Mouse (Mus musculus) forebrain, embryonic 15.5 days (tissue): ENCODE measurements at regions not wholly inside any gene's neighbourhood (a gene's known extent, or its start where the extent isn't known, plus 50 kb on each side); places are given as distances from the start of the nearest gene placed in this dataset.

ENCODE experiments used
- ATAC-seq: fragments of 200-750 bp; cut with Nextera tagmentation; replicated peaks from 2 replicates; pipeline ENCODE4 v1.8.0; 2017; ENCODE audit warnings: mild to moderate bottlenecking, moderate TSS enrichment, moderate library complexity
- H3K27ac ChIP-seq: fragments of 300-500 bp; sonication (generic); replicated peaks from 2 replicates; pipeline ENCODE4 v1.5.1; 2015; ENCODE audit warnings: mild to moderate bottlenecking, inconsistent platforms
- H3K27me3 ChIP-seq: fragments of 300-500 bp; sonication (generic); 2 replicates; pipeline ENCODE4 v1.6.1; 2015; ENCODE audit warnings: inconsistent platforms
- H3K36me3 ChIP-seq: fragments of 300-500 bp; sonication (generic); 2 replicates; pipeline ENCODE4 v1.6.1; 2015; ENCODE audit warnings: mild to moderate bottlenecking, inconsistent platforms
- H3K4me1 ChIP-seq: fragments of 300-500 bp; sonication (generic); 2 replicates; pipeline ENCODE4 v1.6.1; 2015; ENCODE audit warnings: inconsistent platforms
- H3K4me2 ChIP-seq: fragments of 300-500 bp; sonication (generic); replicated peaks from 2 replicates; pipeline ENCODE4 v1.6.1; 2015; ENCODE audit warnings: mild to moderate bottlenecking, inconsistent platforms
- H3K4me3 ChIP-seq: fragments of 300-500 bp; sonication (generic); 2 replicates; pipeline ENCODE4 v1.5.1; 2015; ENCODE audit warnings: mild to moderate bottlenecking, inconsistent platforms
- H3K9ac ChIP-seq: fragments of 300-500 bp; sonication (generic); replicated peaks from 2 replicates; pipeline ENCODE4 v1.6.1; 2015; ENCODE audit warnings: mild to moderate bottlenecking, inconsistent platforms
- H3K9me3 ChIP-seq: fragments of 300-500 bp; sonication (generic); 2 replicates; pipeline ENCODE4 v1.6.1; 2016; ENCODE audit warnings: inconsistent platforms
- WGBS: fragments of 180-500 bp; shearing (Covaris S2); methylation state at CpG from one replicate; pipeline ENCODE4 v1.1.7; 2015; ENCODE audit warnings: mixed read lengths; 5-methylcytosine and 5-hydroxymethylcytosine counted together

DNA sequence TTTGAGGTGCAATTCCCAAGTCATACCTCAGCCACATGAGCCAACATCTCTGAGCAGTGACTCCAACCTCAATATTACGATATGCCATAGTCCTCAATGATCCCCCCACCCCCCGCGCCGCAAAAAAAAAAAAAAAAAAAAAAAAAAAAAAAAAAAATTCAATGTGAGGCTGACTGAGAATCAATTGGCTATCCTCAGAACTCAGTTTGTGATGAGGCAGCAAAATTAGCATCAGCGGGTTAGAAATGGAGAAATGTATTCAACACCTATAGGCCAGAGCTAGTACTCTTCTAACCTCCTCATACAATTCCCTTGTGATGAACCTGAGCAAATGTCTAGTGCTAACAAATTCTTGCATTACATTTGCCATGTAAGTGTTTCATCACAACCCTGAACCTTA lies 504.5 kb upstream of the C030005K15Rik start:
- no peaks in the 10 kb centered on the region for H3K9me3 ChIP-seq
- no peaks in the 10 kb centered on the region for H3K27me3 ChIP-seq
- H3K4me2 ChIP-seq: no peak overlapping the region
- H3K4me3 ChIP-seq: no peak overlapping the region
- no peaks in the 10 kb centered on the region for H3K4me1 ChIP-seq
- no peak for ATAC-seq
- H3K36me3 ChIP-seq: no peaks in the 10 kb centered on the region
- WGBS: 91% methylated on average over 5 of the region's 5 CpGs
- no peak overlapping the region for H3K27ac ChIP-seq
- H3K9ac ChIP-seq: no peak overlapping the region

DNA sequence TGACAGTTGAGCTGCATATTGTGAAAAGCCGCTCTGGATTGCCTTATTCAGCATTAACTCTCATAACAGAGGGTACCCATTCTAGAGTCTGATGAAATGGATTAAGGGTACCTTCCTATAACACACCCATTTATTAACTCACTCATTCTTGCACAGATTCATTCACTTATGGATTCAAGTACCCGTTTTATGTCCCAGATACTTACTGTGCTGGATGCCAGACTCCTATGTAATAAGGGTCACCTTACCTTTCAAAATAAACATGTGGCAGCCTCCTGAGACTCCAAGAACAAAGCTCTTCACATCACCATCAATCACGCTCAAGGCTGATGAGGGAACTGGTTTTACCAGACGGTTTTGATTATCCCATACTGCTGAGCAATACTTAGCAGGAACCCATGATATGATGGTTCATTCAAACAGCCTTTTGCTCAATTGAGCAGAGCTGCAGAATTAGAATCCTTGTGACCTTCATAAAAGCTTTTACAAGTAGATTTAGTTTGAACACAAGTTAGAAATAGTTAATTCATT lies 505.2 kb upstream of the C030005K15Rik start:
- Histone ChIP-seq H3K9me3 (no peaks in the 10 kb centered on the region), H3K27me3 (no peaks in the 10 kb centered on the region), H3K4me2 (no peak overlapping the region), H3K4me3 (no peak overlapping the region), H3K4me1 (no peaks in the 10 kb centered on the region), H3K36me3 (no peaks in the 10 kb centered on the region), H3K27ac (no peak overlapping the region), H3K9ac (no peak overlapping the region)
- no peak for ATAC-seq
- WGBS: 80% methylated on average over 4 of the region's 4 CpGs

DNA sequence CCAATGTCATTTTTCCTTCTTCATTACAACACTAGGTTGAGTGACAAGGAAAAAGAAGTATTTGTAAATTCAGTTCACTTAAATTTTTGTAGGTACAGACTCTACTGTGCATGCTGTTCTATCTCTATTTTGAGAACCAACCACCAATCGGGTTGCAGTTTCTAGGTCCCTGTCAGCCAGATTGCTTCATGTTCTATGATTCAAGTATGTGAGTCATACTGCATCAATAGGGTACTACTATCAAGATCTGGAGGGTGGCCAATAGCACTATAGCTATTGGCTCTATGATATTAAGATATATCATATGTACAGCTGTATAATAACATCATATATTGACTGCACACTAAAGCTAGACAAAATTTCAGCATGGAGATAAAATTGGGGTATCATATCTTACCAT lies 521.8 kb upstream of the C030005K15Rik start:
- H3K4me3 ChIP-seq: no peak overlapping the region
- no peaks in the 10 kb centered on the region for H3K36me3 ChIP-seq
- no peak overlapping the region for H3K9ac ChIP-seq
- 92% methylated on average over 1 of the region's 1 CpGs for WGBS
- H3K4me1 ChIP-seq: no peaks in the 10 kb centered on the region
- H3K4me2 ChIP-seq: no peak overlapping the region
- ATAC-seq: no peak
- no peaks in the 10 kb centered on the region for H3K27me3 ChIP-seq
- H3K9me3 ChIP-seq: no peaks in the 10 kb centered on the region
- no peak overlapping the region for H3K27ac ChIP-seq

DNA sequence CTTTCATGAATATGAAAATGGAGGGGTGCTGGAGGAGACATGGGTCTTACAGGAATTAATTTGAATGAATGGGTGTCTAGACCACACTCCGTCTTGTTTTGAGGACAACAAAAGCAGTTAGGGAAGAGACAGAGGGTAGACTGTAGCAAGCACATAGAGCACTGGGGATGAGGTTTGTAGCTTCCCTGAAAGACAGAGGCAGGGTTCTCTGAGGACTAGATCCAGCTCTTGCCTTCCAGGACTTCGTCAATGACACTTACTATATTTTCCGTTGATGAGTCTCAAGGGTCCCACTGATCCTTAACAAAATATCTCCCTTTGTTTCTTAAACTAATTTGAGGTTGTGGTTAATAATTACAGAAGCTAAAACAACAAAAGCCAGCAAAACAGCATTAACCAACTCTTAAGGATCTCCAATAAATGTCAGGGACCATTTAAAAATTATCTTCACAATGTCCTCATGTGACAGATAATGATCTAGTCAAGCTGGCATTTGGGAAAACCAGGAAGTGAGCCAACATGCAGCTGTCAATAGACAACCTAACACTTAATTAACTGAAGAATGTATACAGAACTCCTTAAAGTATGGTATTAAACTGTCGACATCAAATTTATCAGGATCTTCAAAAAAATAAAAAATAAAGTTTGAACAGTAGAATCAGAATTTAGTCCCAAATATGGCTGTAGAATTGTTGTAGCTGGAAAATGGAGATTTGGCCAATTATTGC lies 531.6 kb upstream of the C030005K15Rik start:
- Histone ChIP-seq H3K4me3 (no peak overlapping the region), H3K27ac (no peak overlapping the region), H3K9ac (no peak overlapping the region), H3K27me3 (no peaks in the 10 kb centered on the region), H3K4me2 (no peak overlapping the region), H3K4me1 (no peaks in the 10 kb centered on the region), H3K36me3 (no peaks in the 10 kb centered on the region), H3K9me3 (no peaks in the 10 kb centered on the region)
- 67% methylated on average over 4 of the region's 4 CpGs for WGBS
- ATAC-seq: no peak

DNA sequence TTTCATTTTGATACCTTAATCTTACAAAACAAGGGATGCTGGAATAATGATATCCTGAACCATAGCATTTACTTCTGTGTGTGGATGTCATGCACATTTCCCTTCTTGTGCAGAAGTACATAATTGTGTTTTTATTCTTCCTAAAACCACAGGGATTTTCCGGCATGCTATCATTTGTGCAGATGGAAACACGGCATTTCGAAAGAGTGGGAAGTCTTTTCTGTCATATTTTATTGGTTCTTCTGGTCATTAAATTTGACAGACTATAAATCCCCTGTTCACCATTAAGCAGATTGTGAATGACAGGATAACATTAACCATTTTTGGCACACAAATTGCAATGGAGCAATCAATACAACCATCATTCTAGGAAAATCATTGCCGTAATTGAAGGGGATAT lies 532.7 kb upstream of the C030005K15Rik start:
- no peak overlapping the region for H3K9ac ChIP-seq
- H3K4me3 ChIP-seq: no peak overlapping the region
- WGBS: 82% methylated on average over 4 of the region's 4 CpGs
- H3K27me3 ChIP-seq: no peaks in the 10 kb centered on the region
- no peak overlapping the region for H3K27ac ChIP-seq
- H3K4me1 ChIP-seq: no peaks in the 10 kb centered on the region
- no peak for ATAC-seq
- H3K9me3 ChIP-seq: no peaks in the 10 kb centered on the region
- no peaks in the 10 kb centered on the region for H3K36me3 ChIP-seq
- no peak overlapping the region for H3K4me2 ChIP-seq

DNA sequence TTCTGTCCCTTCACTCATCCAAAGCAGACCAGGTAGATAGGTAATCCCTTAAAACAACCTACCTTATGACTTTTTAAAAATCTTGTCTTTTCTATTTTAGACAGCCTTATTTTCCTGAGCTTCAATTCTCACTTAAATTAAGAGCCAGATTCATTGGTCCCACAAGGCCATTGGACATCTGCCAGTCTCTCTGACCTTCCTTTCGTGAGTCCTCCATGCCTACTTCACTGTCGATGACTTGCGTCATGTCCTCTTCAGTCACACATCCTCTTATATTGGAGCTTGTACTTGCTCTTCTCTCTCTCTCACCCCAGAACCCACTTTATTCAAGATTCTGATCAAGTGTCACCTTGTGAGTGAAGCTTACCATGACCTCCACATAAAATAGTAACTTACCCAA lies 542.0 kb upstream of the C030005K15Rik start:
- ATAC-seq: no peak
- no peak overlapping the region for H3K4me3 ChIP-seq
- H3K36me3 ChIP-seq: no peaks in the 10 kb centered on the region
- no peaks in the 10 kb centered on the region for H3K9me3 ChIP-seq
- no peak overlapping the region for H3K27ac ChIP-seq
- no peak overlapping the region for H3K4me2 ChIP-seq
- no peak overlapping the region for H3K9ac ChIP-seq
- H3K4me1 ChIP-seq: no peaks in the 10 kb centered on the region
- H3K27me3 ChIP-seq: no peaks in the 10 kb centered on the region
- whole genome bisulfite sequencing: 92% methylated on average over 3 of the region's 3 CpGs

DNA sequence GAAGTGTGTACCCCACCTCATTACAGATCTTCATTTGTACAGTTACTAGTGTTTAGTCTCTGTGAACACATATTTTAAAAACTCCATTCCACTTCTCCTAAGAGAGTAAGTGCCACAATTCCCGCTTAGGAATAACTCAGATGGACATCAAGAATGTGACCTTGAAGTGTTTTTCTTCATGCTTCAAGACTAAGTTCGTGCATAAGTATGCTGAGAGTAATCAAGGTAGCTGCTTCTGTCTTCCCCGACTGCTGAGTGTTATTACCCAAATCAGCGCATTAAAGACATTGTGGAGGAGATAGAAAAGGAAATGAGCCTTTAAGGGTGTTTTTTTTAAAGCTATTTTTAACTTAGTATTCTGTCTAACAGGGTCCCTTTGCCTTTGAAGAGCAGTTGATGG lies 565.1 kb upstream of the C030005K15Rik start:
- WGBS: 82% methylated on average over 4 of the region's 4 CpGs
- Histone ChIP-seq H3K27me3 (no peaks in the 10 kb centered on the region), H3K4me2 (no peak overlapping the region), H3K9ac (no peak overlapping the region), H3K4me3 (no peak overlapping the region), H3K36me3 (no peaks in the 10 kb centered on the region), H3K9me3 (no peaks in the 10 kb centered on the region), H3K4me1 (no peaks in the 10 kb centered on the region), H3K27ac (no peak overlapping the region)
- ATAC-seq: no peak

DNA sequence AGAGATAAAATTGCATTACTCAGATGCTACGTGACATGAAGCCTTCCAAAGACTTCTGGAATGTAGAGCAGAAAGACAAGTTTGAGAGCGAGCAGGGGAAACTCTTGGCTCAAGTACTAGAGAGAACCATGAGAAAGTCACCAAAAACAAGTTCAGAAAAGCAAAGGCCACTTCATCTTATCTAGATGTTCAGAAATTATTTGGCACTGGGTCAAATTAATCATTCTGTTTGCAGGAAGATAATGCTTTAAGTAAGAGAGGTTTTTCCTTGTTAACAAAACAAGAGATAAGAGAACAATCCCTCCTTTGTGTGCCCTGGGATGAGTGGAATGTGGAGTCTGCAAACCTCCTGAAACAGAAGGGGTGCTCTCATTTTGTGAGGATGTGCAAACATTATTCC lies 565.6 kb upstream of the C030005K15Rik start:
- H3K27me3 ChIP-seq: no peaks in the 10 kb centered on the region
- ATAC-seq: no peak
- H3K27ac ChIP-seq: no peak overlapping the region
- 88% methylated on average over 2 of the region's 2 CpGs for WGBS
- no peaks in the 10 kb centered on the region for H3K9me3 ChIP-seq
- H3K36me3 ChIP-seq: no peaks in the 10 kb centered on the region
- no peak overlapping the region for H3K4me2 ChIP-seq
- no peak overlapping the region for H3K9ac ChIP-seq
- H3K4me1 ChIP-seq: no peaks in the 10 kb centered on the region
- no peak overlapping the region for H3K4me3 ChIP-seq

DNA sequence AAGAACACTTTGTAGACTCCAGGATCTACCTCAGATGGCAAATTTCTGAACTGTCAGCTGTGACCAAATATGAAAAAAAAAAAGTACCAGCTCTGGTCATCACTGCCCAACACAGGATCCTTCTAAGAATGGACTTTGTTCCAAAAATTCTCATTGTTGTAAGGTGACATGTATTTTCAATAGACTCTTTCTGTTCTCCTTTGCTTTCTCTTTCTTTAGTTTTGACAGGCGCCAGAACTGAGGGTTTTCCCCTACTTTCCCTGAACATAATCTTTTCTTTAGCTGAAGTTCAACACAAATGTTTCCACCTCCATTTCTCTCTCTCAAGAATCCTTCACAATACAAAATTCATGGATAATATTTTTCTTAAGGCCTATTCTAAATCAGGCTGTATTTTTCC lies 579.1 kb upstream of the C030005K15Rik start:
- Histone ChIP-seq H3K9ac (no peak overlapping the region), H3K4me1 (no peaks in the 10 kb centered on the region), H3K27ac (no peak overlapping the region), H3K4me3 (no peak overlapping the region), H3K27me3 (no peaks in the 10 kb centered on the region), H3K36me3 (no peaks in the 10 kb centered on the region), H3K4me2 (no peak overlapping the region), H3K9me3 (no peaks in the 10 kb centered on the region)
- no peak for ATAC-seq
- WGBS: 98% methylated on average over 1 of the region's 1 CpGs

DNA sequence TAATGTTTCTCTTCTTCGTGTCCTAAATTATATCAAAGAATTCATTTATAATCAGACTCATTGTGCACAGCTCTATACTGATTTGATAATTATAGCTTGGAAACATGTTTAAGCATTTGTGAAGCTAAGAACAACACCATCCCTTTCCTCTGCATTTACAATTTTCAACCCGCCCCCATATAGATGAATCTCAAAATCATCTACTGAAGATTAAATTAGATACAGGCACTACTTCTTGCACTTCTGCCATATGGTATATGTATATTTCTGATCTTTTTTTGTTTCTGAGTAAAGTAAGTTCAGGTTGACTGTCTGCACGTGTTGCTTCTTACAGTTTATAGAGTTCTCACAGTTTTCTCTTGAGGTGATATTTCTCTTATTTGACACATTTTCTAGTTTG lies 583.1 kb upstream of the C030005K15Rik start:
- Histone ChIP-seq H3K36me3 (no peaks in the 10 kb centered on the region), H3K9ac (no peak overlapping the region), H3K4me3 (no peak overlapping the region), H3K9me3 (no peaks in the 10 kb centered on the region), H3K4me2 (no peak overlapping the region), H3K27me3 (no peaks in the 10 kb centered on the region), H3K27ac (no peak overlapping the region), H3K4me1 (no peaks in the 10 kb centered on the region)
- ATAC-seq: no peak
- WGBS: 72% methylated on average over 3 of the region's 3 CpGs

DNA sequence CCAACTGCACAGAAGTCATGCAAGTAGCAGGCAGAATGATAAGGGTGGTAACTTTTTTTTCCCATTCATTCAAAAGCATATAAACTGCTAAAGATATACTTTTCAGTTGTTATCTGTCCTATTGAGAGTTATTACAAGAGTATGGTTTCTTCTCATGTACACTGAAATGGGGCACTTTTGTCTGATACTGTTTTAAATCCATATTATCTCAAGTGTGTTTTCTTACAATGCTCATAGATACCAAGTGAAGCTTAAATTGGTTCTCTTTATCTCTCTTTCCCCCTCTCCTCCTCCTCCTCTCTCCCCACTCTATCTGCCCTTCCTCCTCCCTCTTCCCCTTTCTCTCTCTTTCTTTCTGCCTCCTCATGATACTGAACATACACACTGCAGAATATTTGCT lies 584.8 kb upstream of the C030005K15Rik start:
- H3K4me2 ChIP-seq: no peak overlapping the region
- H3K27ac ChIP-seq: no peak overlapping the region
- H3K9ac ChIP-seq: no peak overlapping the region
- H3K9me3 ChIP-seq: no peaks in the 10 kb centered on the region
- no peaks in the 10 kb centered on the region for H3K27me3 ChIP-seq
- no peaks in the 10 kb centered on the region for H3K36me3 ChIP-seq
- H3K4me3 ChIP-seq: no peak overlapping the region
- H3K4me1 ChIP-seq: no peaks in the 10 kb centered on the region
- no peak for ATAC-seq

DNA sequence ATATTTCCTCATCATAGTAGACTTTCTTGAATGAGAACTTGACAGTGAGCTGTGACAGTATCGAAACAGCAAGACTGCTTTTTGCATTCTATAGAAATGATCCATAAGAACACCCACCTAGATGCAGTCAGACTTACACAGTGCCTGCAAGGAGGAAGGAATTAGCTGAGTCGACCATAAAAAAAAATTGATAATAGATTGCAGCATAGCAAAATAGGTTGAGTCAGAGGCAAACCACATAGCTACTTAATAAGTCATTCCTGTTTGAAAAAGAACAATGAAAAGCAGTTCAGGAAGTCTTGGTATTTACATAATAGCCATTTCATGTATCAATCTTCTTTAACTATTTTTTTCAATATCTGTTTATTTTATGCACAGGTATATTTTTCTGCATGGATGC lies 591.9 kb upstream of the C030005K15Rik start:
- Histone ChIP-seq H3K9me3 (no peaks in the 10 kb centered on the region), H3K36me3 (no peaks in the 10 kb centered on the region), H3K4me2 (no peak overlapping the region), H3K4me3 (no peak overlapping the region), H3K9ac (no peak overlapping the region), H3K4me1 (no peaks in the 10 kb centered on the region), H3K27me3 (no peaks in the 10 kb centered on the region), H3K27ac (no peak overlapping the region)
- ATAC-seq: no peak
- WGBS: 80% methylated on average over 2 of the region's 2 CpGs

DNA sequence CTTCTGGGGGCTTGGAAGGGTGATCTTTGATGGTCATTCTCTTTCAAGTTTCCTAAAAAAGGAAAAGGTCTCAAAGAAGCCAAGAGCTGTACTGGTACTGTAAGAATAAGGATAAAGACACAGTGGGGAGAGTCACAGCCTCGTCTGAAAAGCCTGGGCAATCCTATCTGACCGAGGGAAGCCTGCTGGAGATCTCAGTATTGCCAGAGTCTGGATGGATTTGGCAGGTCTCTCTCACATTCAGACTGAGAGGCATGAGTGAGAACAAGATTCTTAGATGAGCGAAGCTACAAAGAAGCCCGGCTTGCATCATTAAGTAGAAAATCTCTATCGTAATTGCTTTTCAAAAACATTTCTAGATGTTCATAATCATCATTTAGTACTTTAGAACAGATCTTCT lies 590.4 kb upstream of the Atp2b1 start:
- Histone ChIP-seq H3K9me3 (no peaks in the 10 kb centered on the region), H3K27me3 (no peaks in the 10 kb centered on the region), H3K9ac (no peak overlapping the region), H3K36me3 (no peaks in the 10 kb centered on the region), H3K4me2 (no peak overlapping the region), H3K4me1 (no peaks in the 10 kb centered on the region), H3K4me3 (no peak overlapping the region), H3K27ac (no peak overlapping the region)
- WGBS: 79% methylated on average over 5 of the region's 5 CpGs
- no peak for ATAC-seq
